Mouse (Mus musculus): ENCODE data around the gene Dlx6. TPM values are rescaled to one million over a fixed set of nuclear protein-coding genes. Genes with fewer than 3 reads are reported as not detected.
A peak's percentile ranks its signal among the peaks of the same experiment; 100 is the strongest.

Dlx6 gene
- not detected for total RNA-seq (2021)
- long read RNA-seq, experiment 1: 0 reads
- long read RNA-seq, experiment 2: 0 reads

GRCm38 (mm10) chr6:6863160-6863870, at the start of gene Dlx6:
TSS of gene Dlx6 (plus strand) at chr6:6863334.
- DNase-seq: no peak

- DNase-seq: no peak
Measured at GRCm38 (mm10) chr6:6816821-6817220, 46.3 kb upstream of the Dlx6 start.

GRCm38 (mm10) chr6:6818036-6818788, 44.9 kb upstream of the Dlx6 start:
- DNase-seq: no peak

GRCm38 (mm10) chr6:6819134-6819533, 44.0 kb upstream of the Dlx6 start:
- DNase-seq: no peak

- DNase-seq: no peak
Measured at GRCm38 (mm10) chr6:6825313-6825712, 37.8 kb upstream of the Dlx6 start.

GRCm38 (mm10) chr6:6826861-6827260, 36.3 kb upstream of the Dlx6 start:
- DNase-seq: no peak

GRCm38 (mm10) chr6:6830446-6830845, 32.7 kb upstream of the Dlx6 start:
- DNase-seq: peak; percentile 26 to 36

GRCm38 (mm10) chr6:6833301-6833700, 29.8 kb upstream of the Dlx6 start:
- DNase-seq: no peak

- no peak for DNase-seq
Measured at GRCm38 (mm10) chr6:6848541-6848940, 14.6 kb upstream of the Dlx6 start.

- DNase-seq: no peak
Measured at GRCm38 (mm10) chr6:6849744-6850143, 13.4 kb upstream of the Dlx6 start.

- DNase-seq: no peak
Measured at GRCm38 (mm10) chr6:6850324-6851060, 12.6 kb upstream of the Dlx6 start.

GRCm38 (mm10) chr6:6851166-6851565, 12.0 kb upstream of the Dlx6 start:
- no peak for DNase-seq

GRCm38 (mm10) chr6:6852944-6853343, 10.2 kb upstream of the Dlx6 start:
- no peak for DNase-seq

- no peak for DNase-seq
Measured at GRCm38 (mm10) chr6:6854176-6854575, 9.0 kb upstream of the Dlx6 start.

GRCm38 (mm10) chr6:6854902-6855745, 8.0 kb upstream of the Dlx6 start:
- DNase-seq: no peak

- DNase-seq: no peak
Measured at GRCm38 (mm10) chr6:6855746-6856185, 7.4 kb upstream of the Dlx6 start.

GRCm38 (mm10) chr6:6856316-6856715, 6.8 kb upstream of the Dlx6 start:
- DNase-seq: no peak

- no peak for DNase-seq
Measured at GRCm38 (mm10) chr6:6856881-6857280, 6.3 kb upstream of the Dlx6 start.

GRCm38 (mm10) chr6:6857766-6858165, 5.4 kb upstream of the Dlx6 start:
- DNase-seq: no peak

- no peak for DNase-seq
Measured at GRCm38 (mm10) chr6:6858571-6858970, 4.6 kb upstream of the Dlx6 start.

GRCm38 (mm10) chr6:6859111-6859949, 3.8 kb upstream of the Dlx6 start:
- DNase-seq: no peak

Data from heart, adult 18-20 months (tissue).